Mouse (Mus musculus) inflammation-experienced regulatory T-cells, adult 6 months (primary cell): ENCODE results near the gene Medag. TPM values are rescaled to one million over a fixed set of nuclear protein-coding genes. Genes with fewer than 3 reads are reported as not detected.

ENCODE experiments used
- ATAC-seq: one replicate; pipeline ENCODE4 v1.8.0; 2017
- polyA plus RNA-seq, 3 experiments: library from polyadenylated mRNA; unstranded; fragments of 100-300 nt; shearing (Covaris generic); gene quantifications; one replicate each; pipeline ENCODE4 v1.2.1; 2017

Medag gene
- polyA plus RNA-seq, 3 experiments from 2014 or later = 0.49 to 1.6 TPM; not detected in 1

DNA sequence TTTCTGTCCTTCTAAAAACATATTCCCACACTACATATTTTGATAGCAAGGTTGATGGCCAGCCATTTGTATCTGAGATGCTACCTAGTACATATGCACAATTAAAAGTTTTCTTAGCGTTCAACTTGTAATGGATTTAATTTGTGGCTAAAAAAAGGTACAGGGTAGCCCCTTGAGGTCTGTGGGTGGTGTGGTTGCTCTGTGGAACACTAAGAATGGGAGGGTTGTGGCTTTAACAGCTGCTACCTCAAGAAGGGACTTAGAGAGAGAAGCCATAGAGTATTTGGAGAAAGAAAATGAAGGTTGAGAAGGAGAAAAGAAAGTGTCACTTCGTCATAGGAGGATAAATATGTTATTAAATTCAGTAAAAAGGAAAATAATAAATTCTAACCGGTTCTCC is 19.4 kb downstream of the Medag start:
- ATAC-seq = no peak

DNA sequence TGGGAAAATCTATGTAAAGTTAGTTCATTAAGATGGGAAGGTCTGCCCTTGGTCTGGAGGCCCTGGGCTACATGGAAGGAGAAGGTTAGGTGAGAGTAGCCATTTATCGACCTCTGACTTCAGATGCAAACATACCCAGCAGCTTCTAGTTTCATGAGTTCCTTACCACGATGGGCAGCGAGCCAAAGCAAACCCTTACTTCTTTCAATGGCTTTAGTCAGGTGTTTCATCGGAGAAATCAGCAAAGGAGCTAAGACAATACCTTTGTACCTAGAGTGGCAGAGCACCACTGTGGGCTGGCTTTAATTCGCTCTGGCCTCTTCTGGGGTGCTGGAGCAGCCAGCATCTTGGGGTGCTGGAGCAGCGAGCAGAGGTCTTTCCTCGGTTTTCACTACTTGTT is 22.1 kb downstream of the Medag start:
- ATAC-seq = no peak

DNA sequence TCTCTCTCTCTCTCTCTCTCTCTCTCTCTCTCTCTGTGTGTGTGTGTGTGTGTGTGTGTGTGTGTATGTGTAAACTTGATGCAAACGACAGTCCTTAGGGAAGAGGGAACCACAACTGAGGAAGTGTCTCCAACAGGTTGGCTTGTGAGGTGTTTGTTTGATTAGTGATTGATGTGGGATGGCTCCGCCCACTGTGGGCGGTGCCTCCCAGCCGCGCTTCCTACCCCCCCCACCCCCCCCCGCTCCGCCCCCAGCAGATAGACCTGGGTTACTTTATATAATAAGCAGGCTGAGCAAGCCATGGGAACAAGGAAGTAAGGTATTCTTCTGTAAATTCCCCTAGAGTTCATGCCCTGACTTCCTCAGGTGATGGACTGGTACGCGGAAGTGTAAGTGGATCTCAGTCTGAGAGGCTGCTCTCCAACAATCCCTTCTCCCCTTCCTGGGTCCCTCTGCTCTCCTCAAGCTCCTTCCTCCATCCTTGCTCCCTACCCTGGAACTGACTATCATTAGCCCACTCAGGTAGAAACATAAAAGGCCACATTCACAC is 22.7 kb downstream of the Medag start:
- peak; percentile 41 for ATAC-seq

DNA sequence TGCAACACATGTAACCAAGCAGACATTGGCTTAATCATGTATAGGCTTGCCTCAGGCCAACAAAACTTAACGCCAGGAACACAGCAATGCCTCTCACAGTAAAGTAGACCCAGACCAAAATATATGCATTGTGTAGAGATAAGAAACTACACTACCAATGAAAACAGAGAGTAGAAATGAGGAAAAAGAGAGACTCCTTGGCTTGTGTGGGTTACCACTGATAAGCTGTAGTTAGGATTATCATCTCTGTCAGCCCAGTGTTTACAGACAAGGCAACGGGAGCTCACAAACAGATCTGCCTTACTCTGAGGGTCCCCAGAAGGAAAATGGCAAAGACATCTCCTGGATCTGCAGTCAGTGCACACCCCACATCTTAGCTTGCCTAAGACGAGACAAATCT is 25.0 kb downstream of the Medag start:
- no peak for ATAC-seq

DNA sequence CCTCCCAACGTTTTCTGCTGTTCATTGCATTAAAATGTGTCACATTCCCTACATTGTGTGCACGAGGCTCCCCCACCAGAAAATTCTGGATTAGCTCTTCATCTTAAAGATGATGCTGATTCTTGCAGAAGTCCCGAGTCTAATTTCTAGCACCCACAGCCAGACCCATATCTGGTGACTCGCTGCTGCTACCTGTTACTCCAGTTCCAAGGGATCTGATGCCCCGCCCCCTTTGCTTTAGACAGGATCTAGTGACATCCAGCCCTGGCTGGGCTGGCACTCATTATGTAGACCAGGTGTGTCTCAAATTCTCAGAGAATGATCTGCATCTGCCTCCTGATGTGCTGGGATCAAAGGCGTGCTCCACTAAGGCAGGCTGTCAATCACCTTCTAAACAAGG is 25.6 kb downstream of the Medag start:
- ATAC-seq = no peak

DNA sequence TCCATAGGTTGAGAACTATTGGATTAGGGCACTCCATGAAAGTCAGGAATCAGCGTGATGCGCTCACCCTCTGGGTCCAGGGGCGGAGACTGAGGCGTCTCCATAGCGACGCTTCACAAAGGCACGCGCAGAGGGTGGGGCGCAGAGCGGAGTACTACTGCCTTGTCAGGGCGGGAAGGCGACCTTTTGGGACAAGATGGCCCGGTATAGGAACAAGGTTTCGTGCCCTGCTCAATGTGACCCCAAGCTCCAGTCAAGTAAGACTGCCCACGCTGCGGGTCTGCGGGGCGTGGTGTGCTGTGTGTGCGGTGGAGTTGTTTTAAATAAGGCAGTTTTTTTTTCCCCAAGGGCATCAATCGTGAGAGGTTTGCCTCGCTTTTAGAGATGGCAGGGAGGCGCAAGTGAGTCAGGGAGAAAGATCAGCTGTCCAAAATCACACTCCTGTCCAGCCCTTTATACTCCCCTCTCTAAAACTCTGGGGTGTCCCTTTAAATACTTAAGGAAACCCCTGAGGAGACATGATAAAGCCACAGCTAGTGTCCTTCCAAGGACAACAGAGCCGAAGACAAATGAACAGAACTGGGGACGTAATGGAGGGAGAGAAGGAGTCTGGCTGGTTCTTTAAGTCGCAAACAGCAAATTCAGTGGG is 28.1 kb downstream of the Medag start, which contains the start of gene Tex26:
Gene Tex26, plus strand, starts transcription at position 130 of the 649 bp plus-strand sequence.
- ATAC-seq = peak; percentile 82

DNA sequence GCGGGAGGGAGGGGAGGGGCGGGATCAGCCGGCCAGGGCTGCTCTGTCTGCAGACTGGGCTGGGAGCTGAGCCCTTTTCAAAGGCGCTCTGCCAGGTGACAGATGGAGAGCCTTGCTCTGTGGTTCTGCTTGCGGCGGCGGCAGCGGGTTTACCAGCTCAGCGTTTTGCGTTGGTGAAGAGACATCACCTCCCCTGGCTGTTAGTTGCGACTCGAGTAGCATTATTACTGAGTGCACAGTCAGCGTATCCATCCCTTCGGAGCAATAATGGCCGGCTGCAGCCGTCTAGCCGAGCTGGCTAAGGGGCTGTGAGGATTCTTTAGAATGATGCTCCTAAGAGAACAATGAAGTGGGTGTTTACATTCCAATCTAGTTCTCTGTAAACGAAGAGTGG is 28.6 kb downstream of the Medag start:
- ATAC-seq = peak; percentile 45

DNA sequence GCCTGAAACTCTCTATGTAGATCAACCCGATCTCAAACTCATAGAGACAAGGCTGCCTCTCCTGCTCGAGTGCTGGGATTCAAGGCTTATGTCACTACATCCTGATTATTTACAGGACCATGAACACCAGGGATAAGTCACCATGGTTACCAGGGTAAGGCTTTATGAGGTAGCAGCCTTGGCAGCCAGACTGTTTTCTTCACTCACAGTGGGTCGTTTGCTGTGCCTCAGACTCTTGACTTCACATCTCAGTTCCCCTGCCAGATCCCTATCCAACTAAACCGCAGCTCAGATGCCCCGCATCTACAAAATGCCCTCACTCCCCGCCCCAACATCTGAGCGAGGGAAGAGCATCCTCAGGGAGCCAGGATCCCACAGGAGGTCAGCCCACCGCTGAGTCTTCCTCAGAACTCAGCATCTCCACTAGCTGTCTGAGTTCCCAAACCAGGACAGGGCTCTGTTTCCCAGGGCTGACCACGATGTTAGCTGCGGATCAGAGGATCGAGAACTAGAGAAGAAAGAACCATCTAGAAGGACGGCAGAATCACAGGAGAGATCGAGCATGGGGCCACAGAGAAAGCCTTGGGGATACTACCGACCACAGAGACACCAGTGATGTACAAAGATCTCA is 30.2 kb downstream of the Medag start:
- ATAC-seq = no peak

DNA sequence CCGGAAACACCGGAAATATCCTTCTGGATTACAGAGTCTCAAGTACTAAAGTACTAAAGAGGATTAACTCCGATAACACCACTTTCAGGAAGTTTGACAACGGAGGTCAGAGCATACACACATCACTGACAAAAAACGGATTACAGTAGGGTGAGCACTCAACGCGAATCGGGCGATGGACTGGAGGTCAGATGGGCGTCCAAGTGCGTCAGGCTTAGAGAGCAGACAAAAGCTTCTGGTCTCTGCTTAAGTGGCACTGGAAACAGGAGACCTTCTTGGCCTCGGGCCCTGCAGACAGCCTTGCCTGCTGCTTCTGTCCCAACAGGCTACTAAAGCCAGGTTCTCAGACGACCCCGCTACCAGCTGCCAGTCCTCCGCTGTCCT is 30.7 kb downstream of the Medag start:
- ATAC-seq = no peak

DNA sequence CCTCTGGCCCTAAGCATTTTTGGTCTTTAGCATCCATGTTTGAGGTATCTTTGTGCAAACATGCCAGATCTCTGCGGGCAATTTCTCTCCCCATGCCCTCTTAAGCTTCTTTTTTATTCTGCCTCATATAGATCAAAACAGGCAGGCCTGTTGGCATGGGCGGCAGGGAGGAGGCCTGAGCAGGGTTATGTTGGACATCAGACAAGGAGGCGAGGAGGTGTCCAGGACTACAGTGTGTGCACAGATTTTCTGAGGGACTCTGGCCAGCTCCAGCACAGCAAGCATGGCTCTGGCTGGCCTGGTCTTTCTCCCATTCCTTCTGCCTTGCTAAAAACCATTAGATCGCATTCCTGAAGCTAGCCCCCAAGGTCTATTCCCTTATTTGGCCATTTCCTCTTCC is 32.9 kb downstream of the Medag start:
- no peak for ATAC-seq

DNA sequence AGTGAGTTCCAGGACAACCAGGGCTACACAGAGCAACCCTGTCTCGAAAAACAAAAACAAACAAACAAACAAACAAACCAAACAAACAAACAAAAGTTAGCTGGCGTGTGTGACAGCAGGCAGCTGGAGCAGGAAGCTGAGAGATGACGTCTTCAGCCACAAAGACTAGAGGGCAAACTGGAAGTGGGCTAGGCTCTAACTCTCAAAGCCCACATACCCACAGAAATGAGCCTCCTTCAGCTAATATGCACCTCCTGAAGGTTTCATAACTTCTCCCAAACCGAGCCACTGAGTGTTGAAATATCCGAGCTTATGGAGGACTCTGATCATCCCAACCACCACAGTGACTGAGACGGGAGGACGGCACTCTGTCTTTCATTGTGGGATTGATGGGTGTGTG is 34.9 kb downstream of the Medag start:
- no peak for ATAC-seq

DNA sequence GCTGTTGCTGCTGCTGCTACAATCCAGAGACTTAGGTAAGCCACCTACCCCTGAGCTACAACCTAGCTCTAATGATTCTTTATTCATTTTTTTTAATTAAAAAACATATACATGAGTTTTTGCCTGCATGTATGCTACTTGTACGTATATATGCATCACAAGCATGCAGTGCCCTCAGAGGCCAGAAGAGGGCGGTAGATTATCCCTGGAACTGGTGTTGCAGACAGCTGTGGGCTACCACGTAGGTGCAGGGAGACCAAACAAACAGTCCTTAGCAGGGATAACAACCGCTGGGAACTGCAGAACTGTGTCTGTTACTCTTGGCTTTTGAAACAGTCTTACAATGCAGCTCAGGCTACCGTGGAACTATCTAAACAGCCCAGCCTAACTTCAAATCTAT is 36.2 kb downstream of the Medag start:
- ATAC-seq = no peak

DNA sequence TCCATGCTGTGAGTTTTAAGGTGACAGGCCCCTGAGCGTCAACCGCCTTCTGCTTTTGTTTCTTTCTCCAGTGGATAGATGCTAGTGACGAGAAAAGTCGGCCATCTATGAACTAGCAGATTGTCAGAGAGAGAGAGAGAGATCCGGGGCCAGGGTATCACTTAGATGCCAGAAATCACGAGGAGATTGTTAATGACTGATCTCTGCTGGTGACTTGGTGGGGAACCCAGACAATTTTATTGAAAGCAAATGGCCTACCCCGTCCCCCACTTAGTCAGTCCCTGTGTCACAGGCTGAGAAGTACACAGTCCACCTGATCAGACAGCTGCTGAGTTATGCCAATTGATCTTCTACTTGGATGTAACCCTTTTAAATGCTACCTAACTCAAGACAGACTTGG is 37.9 kb downstream of the Medag start:
- ATAC-seq = no peak

DNA sequence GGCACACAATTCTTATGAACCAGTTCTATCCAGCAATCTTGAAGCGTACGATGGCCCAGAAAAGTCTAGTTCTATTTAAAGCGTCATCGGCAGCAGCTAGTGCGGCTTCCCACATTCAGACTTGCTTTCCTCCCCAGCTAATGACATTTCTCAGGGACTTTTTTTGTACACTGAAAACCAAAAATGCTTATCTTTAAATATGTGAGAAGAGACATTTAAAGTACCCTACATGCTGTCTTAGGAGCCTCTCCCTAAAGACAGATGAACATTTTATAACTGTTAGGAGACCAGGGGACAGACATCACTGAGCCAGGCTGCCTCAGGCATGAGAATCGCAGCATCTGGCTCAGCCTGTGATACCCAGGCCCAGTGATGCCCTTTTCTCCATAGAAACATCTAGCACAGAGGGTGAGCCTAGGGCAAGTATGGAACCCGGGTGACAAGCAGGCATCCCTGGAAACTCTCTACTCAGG is 39.7 kb downstream of the Medag start:
- ATAC-seq = no peak

DNA sequence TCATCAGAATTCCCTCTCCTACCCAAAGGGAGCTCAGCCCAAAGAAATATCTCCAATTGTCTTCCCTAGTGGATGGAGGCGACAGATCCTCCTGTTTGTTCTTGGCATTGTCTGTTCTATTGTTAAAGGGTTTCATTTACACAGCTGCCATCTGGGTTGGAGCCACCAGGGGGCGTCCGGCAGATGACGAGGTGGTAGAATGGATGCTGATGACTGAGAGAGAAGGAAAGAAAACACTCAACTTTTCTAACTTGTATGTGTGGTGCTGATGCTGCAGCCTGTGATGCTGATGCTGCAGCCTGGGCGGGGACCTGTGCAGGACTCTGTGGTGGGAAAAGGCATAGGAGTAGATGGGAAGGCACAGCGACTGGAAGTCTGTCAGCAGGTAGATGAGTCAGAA is 42.7 kb downstream of the Medag start:
- peak; percentile 73 for ATAC-seq

DNA sequence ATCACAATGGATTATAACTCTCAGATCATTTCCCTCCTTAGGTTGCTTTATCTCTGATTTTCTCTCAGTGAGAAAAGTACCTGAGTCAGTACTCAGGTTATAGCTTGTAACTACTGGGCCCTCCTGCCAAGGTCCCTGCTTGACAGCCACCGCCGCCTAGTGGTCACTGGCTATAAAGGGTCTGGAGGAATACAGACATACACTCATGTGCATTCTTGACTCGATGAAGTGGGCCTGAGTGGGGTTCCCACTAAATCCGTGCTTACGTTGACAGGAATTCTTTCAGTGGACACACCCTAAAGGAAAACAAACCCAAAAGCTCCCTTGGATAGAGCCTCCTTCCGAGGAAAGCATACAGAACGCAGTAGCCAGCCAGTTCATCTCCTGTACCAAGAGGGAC is 45.0 kb downstream of the Medag start:
- no peak for ATAC-seq

DNA sequence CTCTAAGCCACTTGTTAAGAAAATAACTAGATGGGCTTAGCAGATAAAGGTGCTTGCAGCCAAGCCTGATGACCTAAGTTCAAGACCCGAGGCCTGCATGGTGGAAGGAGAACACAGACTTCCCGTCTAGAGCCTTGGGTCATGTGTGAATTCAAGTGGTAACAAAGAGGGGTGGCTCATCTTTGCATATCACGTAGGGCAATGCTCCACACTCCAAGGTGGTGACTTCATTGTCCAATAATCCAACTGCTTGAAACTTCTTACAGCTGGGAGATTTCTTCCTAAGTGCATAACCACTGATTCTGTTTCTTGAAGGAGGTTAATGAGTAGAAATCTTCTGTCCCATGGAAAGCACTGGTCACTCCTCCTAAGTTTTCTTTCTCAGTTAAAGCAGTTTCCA is 50.5 kb downstream of the Medag start:
- ATAC-seq = no peak

DNA sequence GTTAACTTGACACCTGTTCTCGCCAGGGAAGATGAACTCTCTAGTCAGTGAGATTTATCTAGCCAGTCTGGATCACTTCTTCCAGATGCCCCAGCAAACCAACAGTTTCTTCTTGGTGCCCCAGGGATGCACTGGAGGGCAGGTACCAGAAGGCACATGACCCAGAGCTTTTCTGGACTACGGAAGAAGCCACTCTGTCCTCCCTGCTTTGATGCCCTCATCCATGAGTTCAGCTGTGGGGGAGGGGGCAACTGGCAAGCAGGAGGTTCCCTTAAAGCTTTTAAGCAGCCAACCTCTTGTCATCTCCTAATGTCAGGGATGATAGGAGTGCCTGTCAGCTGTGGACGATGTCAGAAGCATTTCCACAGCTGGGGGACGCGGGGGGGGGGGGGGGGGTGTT is 53.8 kb downstream of the Medag start:
- no peak for ATAC-seq

DNA sequence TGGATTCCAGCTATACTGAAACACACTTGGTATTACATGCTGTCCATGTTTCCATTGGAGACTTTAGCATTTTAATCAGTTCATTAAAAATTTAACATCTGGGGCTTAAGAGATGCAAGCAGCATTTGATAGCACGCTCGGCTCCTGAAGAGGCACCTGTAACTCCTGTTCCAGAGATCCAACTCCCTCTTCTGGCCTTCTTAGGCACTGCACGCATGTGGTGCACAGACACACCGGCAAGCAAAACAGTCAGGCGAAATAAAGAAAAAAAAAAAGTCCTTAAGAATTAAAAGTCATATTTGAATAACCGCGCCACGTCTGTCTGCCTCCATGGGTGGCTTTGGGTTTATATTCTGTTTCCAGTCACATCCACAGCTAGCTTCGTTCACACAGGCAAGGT is 62.6 kb downstream of the Medag start:
- ATAC-seq = no peak

DNA sequence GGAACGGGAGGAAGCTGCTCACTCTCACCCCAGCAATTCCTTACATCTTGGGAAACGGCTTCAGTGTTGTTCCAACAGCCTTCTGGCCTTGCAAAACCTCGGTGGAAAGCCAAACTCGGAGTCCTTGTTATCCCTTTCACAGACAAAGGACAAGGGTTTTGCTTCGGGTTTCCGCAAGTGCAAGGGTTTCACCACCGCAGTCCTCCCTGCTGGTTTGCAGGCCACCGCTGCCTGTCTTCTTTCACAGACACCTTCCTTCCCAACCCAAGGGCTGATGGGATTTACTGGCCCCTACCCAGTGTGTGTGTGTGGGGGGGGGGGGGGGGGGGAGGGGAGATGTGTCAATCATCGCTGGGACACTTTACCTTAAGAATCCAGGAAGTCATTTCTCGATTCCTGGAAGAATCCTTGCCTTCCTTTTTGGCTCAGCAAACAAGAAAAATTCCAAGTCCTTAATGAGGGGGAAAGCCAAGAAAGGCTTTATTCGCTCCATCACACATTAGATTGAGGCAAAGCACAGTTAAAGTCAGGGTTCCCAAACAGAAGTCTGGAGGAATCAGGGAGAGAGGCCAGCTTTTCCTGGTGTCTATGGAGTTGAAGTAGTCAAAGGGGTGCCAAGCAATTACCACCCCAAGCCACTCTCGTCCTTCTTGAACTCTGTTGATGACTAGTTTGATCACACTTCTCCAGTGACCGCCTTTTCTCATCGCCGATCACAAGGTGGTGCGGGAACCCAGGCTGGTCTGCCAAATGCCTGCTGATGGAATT is 63.3 kb downstream of the Medag start:
- ATAC-seq = no peak
